ENCODE assay signal across 20 mouse cellular contexts in the genomic region with DNA sequence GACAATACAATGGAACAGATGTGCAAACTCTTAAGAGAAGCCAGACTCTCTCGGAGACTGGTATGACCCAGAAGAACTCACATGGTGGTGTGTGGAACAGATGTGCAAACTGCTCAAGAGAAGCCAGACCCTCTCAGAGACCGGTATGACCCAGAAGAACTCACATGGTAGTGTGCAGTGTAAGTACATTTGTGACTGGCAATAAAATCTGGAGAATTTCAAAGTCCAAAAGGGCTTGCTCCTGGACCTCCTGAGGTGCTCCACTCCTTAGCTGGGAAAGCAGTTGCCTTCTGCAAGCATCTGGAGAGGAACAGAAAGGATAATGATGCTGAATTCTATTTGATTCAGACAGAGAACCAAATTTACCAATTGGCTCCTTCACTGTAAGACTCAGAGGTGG.
"Had no signal": no experiment of that assay in that cellular context is flagged by ENCODE, and none has a peak within 500 bp of the region (broad histone marks: within the 10 kb centered on the region; RNA-seq: fewer than 3 reads in every experiment).

No protein-coding gene starts in this region.

- H3K4me1 ChIP-seq: midbrain, embryonic 12.5 days; neural tube, embryonic 12.5 days; stomach, embryonic 15.5 days had no signal

- H3K9me3 ChIP-seq: limb, embryonic 10.5 days; limb, embryonic 13.5 days; liver, embryonic 13.5 days; midbrain, embryonic 12.5 days; midbrain, embryonic 15.5 days; neural tube, embryonic 12.5 days; neural tube, embryonic 15.5 days; stomach, embryonic 15.5 days had no signal

- H3K27ac ChIP-seq: limb, embryonic 10.5 days; limb, embryonic 13.5 days; liver, embryonic 13.5 days; midbrain, embryonic 12.5 days; midbrain, embryonic 15.5 days; neural tube, embryonic 12.5 days; neural tube, embryonic 15.5 days; stomach, embryonic 15.5 days had no signal

- DNase-seq: kidney, postnatal 14 days; kidney, postnatal 4 days; layer of hippocampus, adult 9-11 months; liver, embryonic 13.5 days; lung, adult 2 months; lung, postnatal 14 days; lung, postnatal 4 days; right cerebral cortex, adult 18-20 months; right cerebral cortex, postnatal 14 days; right cerebral cortex, postnatal 4 days; spleen, adult 18-20 months; thymus, postnatal 25 days had no signal

- H3K4me3 ChIP-seq: limb, embryonic 10.5 days; limb, embryonic 13.5 days; liver, embryonic 13.5 days; midbrain, embryonic 12.5 days; midbrain, embryonic 15.5 days; neural tube, embryonic 12.5 days; neural tube, embryonic 15.5 days; stomach, embryonic 15.5 days had no signal

- H3K36me3 ChIP-seq: limb, embryonic 10.5 days; limb, embryonic 13.5 days; liver, embryonic 13.5 days; midbrain, embryonic 12.5 days; midbrain, embryonic 15.5 days; neural tube, embryonic 12.5 days; neural tube, embryonic 15.5 days; stomach, embryonic 15.5 days had no signal

- H3K4me2 ChIP-seq: limb, embryonic 13.5 days; liver, embryonic 13.5 days; midbrain, embryonic 12.5 days; midbrain, embryonic 15.5 days; neural tube, embryonic 12.5 days; neural tube, embryonic 15.5 days; stomach, embryonic 15.5 days had no signal

- ATAC-seq: inflammation-experienced regulatory T-cells, adult 6 months; midbrain, embryonic 15.5 days had no signal

- H3K27me3 ChIP-seq: limb, embryonic 13.5 days; liver, embryonic 13.5 days; midbrain, embryonic 12.5 days; midbrain, embryonic 15.5 days; neural tube, embryonic 12.5 days; neural tube, embryonic 15.5 days; stomach, embryonic 15.5 days had no signal

- H3K9ac ChIP-seq: limb, embryonic 13.5 days; liver, embryonic 13.5 days; midbrain, embryonic 12.5 days; midbrain, embryonic 15.5 days; neural tube, embryonic 12.5 days; neural tube, embryonic 15.5 days; stomach, embryonic 15.5 days had no signal
